Mouse (Mus musculus): Measurements from ENCODE around the gene Tmem147. TPM values are rescaled to one million over a fixed set of nuclear protein-coding genes. Genes with fewer than 3 reads are reported as not detected.
"Not testable (repeated sequence)": the region's sequence is repeated elsewhere in the genome, so short reads cannot be mapped to it uniquely, and the experiment has no call there.

Gene Tmem147
- polyA plus RNA-seq, 1 experiment, result 275 TPM

DNA sequence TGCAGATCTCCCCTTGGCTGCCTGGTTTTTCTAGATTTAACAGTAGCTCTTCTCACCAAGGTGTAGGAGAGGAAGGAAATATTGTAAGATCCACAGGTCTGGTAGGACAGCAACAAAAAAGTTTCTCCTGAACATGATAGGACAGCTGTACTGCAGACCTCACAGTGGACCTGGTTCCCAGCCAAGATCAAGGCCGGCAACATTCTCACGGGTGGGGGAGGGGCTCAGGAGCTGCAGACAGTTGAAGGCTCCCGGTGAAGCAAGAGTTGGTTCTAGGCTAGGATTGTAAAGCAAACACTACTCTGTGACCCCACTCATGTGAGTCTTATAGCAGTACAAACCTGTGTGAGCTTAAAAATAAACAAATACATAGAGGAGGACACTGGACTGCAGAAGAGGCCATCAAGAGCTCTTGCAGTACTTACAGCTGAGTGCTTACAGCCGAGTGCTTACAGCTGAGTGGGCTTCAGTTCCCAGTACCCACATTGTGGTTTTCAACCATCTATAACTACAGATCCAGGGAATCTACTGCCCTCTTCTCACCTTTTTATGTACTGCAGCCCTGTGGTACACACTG is 14.8 kb upstream of the Tmem147 start:
- H3K4me3 ChIP-seq (ENCODE audit: insufficient read depth, low read depth, low read length), result no peak overlapping the region
- H3K4me1 ChIP-seq (ENCODE audit: control insufficient read depth, insufficient read depth, insufficient read length, low read length), result no peaks in the 10 kb centered on the region
- no peak overlapping the region for H3K27ac ChIP-seq (replicated peaks; ENCODE audit: low read depth, low read length)

DNA sequence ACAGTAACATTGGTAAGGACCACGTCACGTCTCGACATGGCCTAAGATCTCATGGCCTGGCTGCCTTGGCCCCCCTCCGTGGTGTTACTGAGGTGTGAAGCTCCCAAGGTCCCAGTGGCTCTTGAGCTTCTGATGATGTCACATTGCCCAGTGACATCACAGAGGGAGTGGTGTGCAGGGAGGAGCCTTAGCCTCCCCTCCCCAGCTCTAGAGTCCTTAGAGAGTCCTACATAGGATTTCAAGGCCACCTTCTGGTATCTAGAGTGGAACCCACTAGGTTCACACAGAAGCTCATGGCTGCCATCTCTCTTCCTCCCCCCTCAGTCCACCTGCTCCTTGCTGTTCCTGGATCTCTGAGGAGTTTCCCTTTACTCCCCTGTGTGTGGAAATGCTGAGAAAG is 14.3 kb upstream of the Tmem147 start, which contains the start of gene Gapdhs:
Gene Gapdhs, minus strand, starts transcription at position 65 of the 400 bp plus-strand sequence.
- H3K27ac ChIP-seq (replicated peaks; ENCODE audit: low read depth, low read length); H3K4me1 ChIP-seq (ENCODE audit: control insufficient read depth, insufficient read depth, insufficient read length, low read length); H3K4me3 ChIP-seq (ENCODE audit: insufficient read depth, low read depth, low read length): not testable (repeated sequence)

GRCm38 (mm10) chr7:30742570-30742969 is 13.2 kb upstream of the Tmem147 start:
- not testable (repeated sequence) for H3K4me1 ChIP-seq (ENCODE audit: control insufficient read depth, insufficient read depth, insufficient read length, low read length); H3K4me3 ChIP-seq (ENCODE audit: insufficient read depth, low read depth, low read length); H3K27ac ChIP-seq (replicated peaks; ENCODE audit: low read depth, low read length)

DNA sequence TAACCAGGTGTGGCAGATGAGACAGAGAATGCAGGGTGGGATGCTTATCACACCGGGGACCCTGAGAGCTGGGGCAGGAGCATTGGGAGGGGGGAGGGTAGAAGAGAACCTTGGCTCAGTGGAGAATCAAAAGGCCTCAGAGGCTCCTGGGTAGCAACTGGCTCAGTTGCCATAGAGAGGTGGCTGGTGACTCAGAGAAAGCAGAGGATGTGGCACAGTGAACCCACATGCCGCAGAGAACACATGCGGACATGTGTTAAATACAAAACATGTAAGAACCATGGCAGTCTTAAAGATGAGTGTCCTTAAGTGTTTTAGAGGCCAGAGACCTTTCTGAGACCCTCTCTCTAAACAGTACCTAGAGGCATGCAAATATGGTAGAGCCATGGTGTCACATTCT is 6.9 kb upstream of the Tmem147 start:
- Histone ChIP-seq H3K4me3 (ENCODE audit: insufficient read depth, low read depth, low read length) (no peak overlapping the region), H3K27ac (replicated peaks; ENCODE audit: low read depth, low read length) (no peak overlapping the region), H3K4me1 (ENCODE audit: control insufficient read depth, insufficient read depth, insufficient read length, low read length) (no peaks in the 10 kb centered on the region)

DNA sequence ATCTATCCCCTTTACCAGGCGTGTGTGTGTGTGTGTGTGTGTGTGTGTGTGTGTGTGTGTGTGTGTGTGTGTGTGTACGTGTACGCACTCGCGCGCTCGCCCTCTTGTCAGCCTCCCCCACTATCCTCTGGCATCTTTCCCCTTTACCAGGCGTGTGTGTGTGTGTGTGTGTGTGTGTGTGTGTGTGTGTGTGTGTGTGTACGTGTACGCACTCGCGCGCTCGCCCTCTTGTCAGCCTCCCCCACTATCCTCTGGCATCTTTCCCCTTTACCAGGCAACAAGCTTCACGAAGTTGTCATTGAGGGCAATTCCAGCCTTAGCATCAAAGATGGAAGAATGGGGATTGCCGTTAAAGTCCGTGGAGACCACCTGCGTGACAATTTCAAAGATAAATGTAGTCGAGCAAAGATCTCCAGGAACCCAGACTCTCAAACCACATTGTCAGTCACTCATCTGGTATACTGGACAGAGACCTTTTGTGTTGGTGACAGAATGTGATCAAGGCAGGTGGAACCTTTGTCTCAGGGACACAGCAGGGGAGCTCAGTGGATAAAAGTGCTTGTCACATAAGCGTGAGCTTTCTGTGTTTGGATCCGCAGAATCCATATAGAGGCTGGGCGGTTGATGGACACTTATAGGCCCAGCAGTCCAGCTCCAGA is 853 bp upstream of the Tmem147 start:
- not testable (repeated sequence) for H3K4me1 ChIP-seq (ENCODE audit: control insufficient read depth, insufficient read depth, insufficient read length, low read length)
- H3K27ac ChIP-seq (replicated peaks; ENCODE audit: low read depth, low read length), result peak overlapping the region; percentile 76
- H3K4me3 ChIP-seq (ENCODE audit: insufficient read depth, low read depth, low read length), result peak overlapping the region; percentile 94

DNA sequence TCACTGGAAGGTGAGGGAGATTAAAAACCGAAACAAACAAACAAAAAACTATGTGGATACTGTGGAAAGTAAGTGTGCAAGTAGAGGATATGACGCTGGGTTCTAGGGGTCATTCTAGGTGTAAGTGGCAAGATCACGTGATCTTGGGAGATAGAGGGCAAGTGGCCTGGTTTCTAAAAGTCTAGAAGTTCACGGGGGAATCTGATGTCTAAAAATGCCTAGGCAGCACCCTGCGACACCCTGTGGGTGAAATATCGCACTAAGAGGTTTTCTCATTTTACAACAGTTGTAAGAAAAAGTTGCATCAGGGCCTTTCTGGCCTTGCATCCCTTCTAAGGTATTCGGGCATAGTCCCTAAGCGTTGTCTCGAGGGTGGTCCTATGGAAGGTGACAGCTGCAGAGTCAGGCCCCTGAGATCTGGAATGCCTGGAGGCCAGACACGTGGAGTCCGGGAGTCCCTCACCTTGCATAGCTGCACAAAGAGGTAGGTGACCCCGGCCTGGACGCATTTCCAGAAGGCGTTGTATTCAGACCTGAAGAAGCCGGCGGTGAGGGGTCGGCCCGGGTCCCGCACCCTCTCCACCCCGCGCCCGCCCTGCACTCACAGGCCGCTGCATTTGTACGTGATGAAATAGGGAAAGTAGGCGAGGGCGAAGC is 473 bp downstream of the Tmem147 start:
- Histone ChIP-seq H3K4me3 (ENCODE audit: insufficient read depth, low read depth, low read length) (peak overlapping the region; percentile 94), H3K27ac (replicated peaks; ENCODE audit: low read depth, low read length) (peak overlapping the region; percentile 26), H3K4me1 (ENCODE audit: control insufficient read depth, insufficient read depth, insufficient read length, low read length) (0 out of 2 replicates have a peak, but pooled peaks cover 5% of the 10 kb centered on the region)

DNA sequence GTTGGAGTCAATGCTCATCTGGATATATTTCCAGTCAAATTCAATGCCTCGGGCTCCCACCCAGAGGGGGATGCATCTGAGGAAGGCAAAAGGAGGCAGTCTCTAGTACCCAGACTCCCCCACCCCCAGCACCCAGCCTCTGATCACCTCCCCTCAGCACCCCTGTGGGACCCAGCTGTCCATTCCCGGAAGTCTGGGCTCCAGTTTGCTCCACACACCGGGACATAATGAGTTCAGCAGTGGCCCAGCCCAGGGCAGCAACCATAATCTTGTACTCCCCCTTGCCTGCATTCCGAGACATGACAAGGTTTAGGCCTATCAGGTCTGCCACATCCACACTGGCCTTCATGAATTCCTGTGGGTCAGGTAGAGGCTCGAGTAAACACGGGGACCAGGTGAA is 1.1 kb downstream of the Tmem147 start:
- H3K4me1 ChIP-seq (ENCODE audit: control insufficient read depth, insufficient read depth, insufficient read length, low read length), result 0 out of 2 replicates have a peak, but pooled peaks cover 5% of the 10 kb centered on the region
- H3K4me3 ChIP-seq (ENCODE audit: insufficient read depth, low read depth, low read length), result peak overlapping the region; percentile 94
- H3K27ac ChIP-seq (replicated peaks; ENCODE audit: low read depth, low read length), result peak overlapping the region; percentile 26; the same call in 1 of the 2 replicates

DNA sequence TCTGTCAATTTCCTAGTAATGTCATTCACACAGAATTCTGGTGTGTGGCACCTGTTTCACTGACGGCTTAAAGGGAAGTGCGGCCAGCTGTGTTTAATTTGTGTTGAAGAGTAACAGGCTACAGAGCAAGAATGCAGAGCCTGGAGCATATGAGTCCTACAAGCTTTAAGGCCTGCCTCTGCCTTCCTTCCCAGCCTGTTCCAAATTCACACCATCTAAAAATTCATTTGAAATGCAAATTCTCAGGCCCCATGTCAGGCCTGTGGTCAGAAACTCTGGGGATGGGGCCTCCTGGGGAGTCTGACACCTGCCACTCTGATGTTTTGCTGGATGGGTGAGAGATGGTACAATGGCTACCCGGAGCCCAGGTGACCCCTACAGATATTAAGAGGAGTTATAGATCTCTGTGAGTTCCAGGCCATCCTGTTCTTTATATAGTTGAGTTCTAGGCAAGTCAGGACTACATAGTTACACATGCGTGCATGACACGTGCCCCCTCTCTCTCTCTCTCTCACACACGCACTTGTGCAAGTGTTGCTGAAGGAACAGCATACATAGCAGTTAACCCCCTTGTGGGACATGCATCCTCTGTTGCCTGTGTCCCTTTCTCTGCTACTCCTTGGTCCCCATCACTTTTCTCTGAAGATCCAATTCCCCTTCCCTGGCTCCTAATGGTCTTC is 5.9 kb downstream of the Tmem147 start:
- Histone ChIP-seq H3K27ac (replicated peaks; ENCODE audit: low read depth, low read length) (no peak overlapping the region), H3K4me1 (ENCODE audit: control insufficient read depth, insufficient read depth, insufficient read length, low read length) (0 out of 2 replicates have a peak, but pooled peaks cover 2% of the 10 kb centered on the region), H3K4me3 (ENCODE audit: insufficient read depth, low read depth, low read length) (no peak overlapping the region)

- H3K4me3 ChIP-seq (ENCODE audit: insufficient read depth, low read depth, low read length), result no peak overlapping the region
- no peak overlapping the region for H3K27ac ChIP-seq (replicated peaks; ENCODE audit: low read depth, low read length)
- no peaks in the 10 kb centered on the region; the same call in 1 of the 2 replicates for H3K4me1 ChIP-seq (ENCODE audit: control insufficient read depth, insufficient read depth, insufficient read length, low read length)
These were observed 8.1 kb downstream of the Tmem147 start for GRCm38 (mm10) chr7:30721286-30721685.

DNA sequence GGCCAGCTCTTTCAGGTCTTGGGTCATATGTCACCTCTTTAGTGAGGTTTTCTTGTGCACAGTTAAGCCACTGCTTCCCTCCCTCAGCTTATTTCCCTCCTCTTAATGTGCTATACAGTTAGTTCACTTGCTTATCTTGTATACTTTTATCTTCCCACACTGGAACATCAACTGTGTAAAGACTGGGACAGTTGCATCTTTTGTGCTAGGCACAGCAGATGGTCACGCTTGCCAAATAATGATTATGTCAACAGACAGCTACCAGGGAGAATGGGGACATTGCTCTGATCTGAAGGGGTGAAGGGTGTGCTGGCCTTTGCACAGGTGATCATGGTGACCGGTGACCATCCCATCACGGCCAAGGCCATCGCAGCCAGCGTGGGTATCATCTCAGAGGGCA is 9.7 kb downstream of the Tmem147 start:
- Histone ChIP-seq H3K27ac (replicated peaks; ENCODE audit: low read depth, low read length) (no peak overlapping the region), H3K4me3 (ENCODE audit: insufficient read depth, low read depth, low read length) (no peak overlapping the region), H3K4me1 (ENCODE audit: control insufficient read depth, insufficient read depth, insufficient read length, low read length) (no peaks in the 10 kb centered on the region; the same call in 1 of the 2 replicates)

DNA sequence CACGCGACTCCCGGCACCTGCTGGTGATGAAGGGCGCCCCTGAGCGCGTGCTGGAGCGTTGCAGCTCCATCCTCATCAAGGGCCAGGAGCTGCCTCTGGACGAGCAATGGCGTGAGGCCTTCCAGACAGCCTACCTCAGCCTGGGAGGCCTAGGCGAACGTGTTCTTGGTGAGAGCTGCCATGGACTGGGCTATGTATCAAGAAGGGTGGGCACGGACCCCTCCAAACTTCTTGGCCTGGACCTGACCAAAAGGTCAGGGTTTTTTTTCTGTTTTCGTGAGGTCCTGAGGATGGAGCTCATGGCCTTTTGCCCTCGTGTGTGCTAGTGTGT is 11.7 kb downstream of the Tmem147 start:
- no peak overlapping the region for H3K27ac ChIP-seq (replicated peaks; ENCODE audit: low read depth, low read length)
- no peaks in the 10 kb centered on the region; the same call in 1 of the 2 replicates for H3K4me1 ChIP-seq (ENCODE audit: control insufficient read depth, insufficient read depth, insufficient read length, low read length)
- H3K4me3 ChIP-seq (ENCODE audit: insufficient read depth, low read depth, low read length), result peak overlapping the region; percentile 13; the same call in 1 of the 2 replicates

GRCm38 (mm10) chr7:30717006-30717715 is 12.2 kb downstream of the Tmem147 start:
- no peak overlapping the region for H3K27ac ChIP-seq (replicated peaks; ENCODE audit: low read depth, low read length)
- peak overlapping the region; percentile 13; the same call in 1 of the 2 replicates for H3K4me3 ChIP-seq (ENCODE audit: insufficient read depth, low read depth, low read length)
- no peaks in the 10 kb centered on the region; the same call in 1 of the 2 replicates for H3K4me1 ChIP-seq (ENCODE audit: control insufficient read depth, insufficient read depth, insufficient read length, low read length)

DNA sequence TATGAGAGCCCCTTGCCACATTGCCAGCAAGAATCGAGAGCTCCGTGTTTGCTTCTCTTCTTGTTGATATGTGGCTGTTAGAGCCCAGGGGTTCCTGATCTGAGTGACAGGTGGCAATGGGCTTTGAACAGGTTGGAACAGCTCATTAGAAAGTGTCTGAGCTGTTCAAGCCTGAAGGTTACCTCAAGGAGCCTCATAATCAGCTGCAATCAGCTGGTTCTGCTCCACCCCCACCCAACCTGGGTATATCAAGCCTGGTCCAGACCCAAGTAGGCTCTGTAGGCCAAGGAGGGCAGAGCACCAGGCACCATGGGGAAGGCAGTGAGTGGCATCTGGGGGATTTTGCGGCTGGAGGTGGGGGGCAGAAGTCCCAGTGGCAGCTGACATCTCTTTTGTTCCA is 17.4 kb downstream of the Tmem147 start, which contains the start of gene Atp4a:
Gene Atp4a, plus strand, starts transcription at position 268 of the 400 bp plus-strand sequence.
- Histone ChIP-seq H3K4me1 (ENCODE audit: control insufficient read depth, insufficient read depth, insufficient read length, low read length) (no peaks in the 10 kb centered on the region), H3K4me3 (ENCODE audit: insufficient read depth, low read depth, low read length) (no peak within 1 kb of the TSS)

GRCm38 (mm10) chr7:30707441-30707840 is 21.9 kb downstream of the Tmem147 start:
- H3K4me1 ChIP-seq (ENCODE audit: control insufficient read depth, insufficient read depth, insufficient read length, low read length), result no peaks in the 10 kb centered on the region
- H3K27ac ChIP-seq (replicated peaks; ENCODE audit: low read depth, low read length), result no peak overlapping the region
- H3K4me3 ChIP-seq (ENCODE audit: insufficient read depth, low read depth, low read length), result no peak overlapping the region

More for the DNA sequence above, 17.4 kb downstream of the Tmem147 start, which contains the start of gene Atp4a:
- no peak within 1 kb of the TSS for H3K27ac ChIP-seq (replicated peaks; ENCODE audit: low read depth, low read length)

Data from brown adipose tissue, adult 24 weeks (tissue).